Mouse (Mus musculus) embryonic facial prominence, embryonic 14.5 days (tissue): ENCODE measurements around the gene Anxa9. TPM values are rescaled to one million over a fixed set of nuclear protein-coding genes. Genes with fewer than 3 reads are reported as not detected.

Experiments
- ATAC-seq: fragments of 200-750 bp; cut with Nextera tagmentation; 2 replicates; pipeline ENCODE4 v1.8.0; 2017; ENCODE audit warnings: low read depth, moderate number of reproducible peaks, moderate TSS enrichment
- DNase-seq: peaks from one replicate; pipeline ENCODE4 v3.0.0-alpha.2; 2015; ENCODE audit warnings: low spot score
- H3K27ac ChIP-seq: fragments of 300-500 bp; sonication (generic); replicated peaks from 2 replicates; pipeline ENCODE4 v1.5.1; 2014; ENCODE audit warnings: low read depth, mild to moderate bottlenecking, low read length, moderate library complexity
- H3K27me3 ChIP-seq: fragments of 300-500 bp; sonication (generic); replicated peaks from 2 replicates; pipeline ENCODE4 v1.6.1; 2014; ENCODE audit warnings: low read length; ENCODE audit not compliant: control insufficient read depth, insufficient read depth
- H3K36me3 ChIP-seq: fragments of 300-500 bp; sonication (generic); 2 replicates; pipeline ENCODE4 v1.6.1; 2014; ENCODE audit warnings: low read length, mixed read lengths; ENCODE audit not compliant: control insufficient read depth, insufficient read depth
- H3K4me1 ChIP-seq: fragments of 300-500 bp; sonication (generic); 2 replicates; pipeline ENCODE4 v1.6.1; 2014; ENCODE audit warnings: antibody characterized with exemption, low read length; ENCODE audit not compliant: control insufficient read depth, insufficient read depth
- H3K4me2 ChIP-seq: fragments of 300-500 bp; sonication (generic); 2 replicates; pipeline ENCODE4 v1.6.1; 2014; ENCODE audit warnings: low read depth, mild to moderate bottlenecking, low read length, moderate library complexity, mixed read lengths
- H3K4me3 ChIP-seq: fragments of 300-500 bp; sonication (generic); 2 replicates; pipeline ENCODE4 v1.5.1; 2014; ENCODE audit warnings: low read depth, mild to moderate bottlenecking, low read length
- H3K9ac ChIP-seq: fragments of 300-500 bp; sonication (generic); 2 replicates; pipeline ENCODE4 v1.6.1; 2014; ENCODE audit warnings: low read depth, mild to moderate bottlenecking, low read length, moderate library complexity, mixed read lengths
- H3K9me3 ChIP-seq: fragments of 300-500 bp; sonication (generic); 2 replicates; pipeline ENCODE4 v1.6.1; 2016; ENCODE audit warnings: low read length; ENCODE audit not compliant: control insufficient read depth
- WGBS: fragments of 180-500 bp; shearing (Covaris S2); extraction: QIAGEN DNeasy Blood & Tissue Kit; methylation state at CpG from one replicate; pipeline ENCODE4 v1.1.7; 2014; 5-methylcytosine and 5-hydroxymethylcytosine counted together
- polyA plus RNA-seq: library from polyadenylated mRNA; unstranded; fragments of >200 nt; fragmentation: Nextera tagmentation; extraction: Ambion mirVana; gene quantifications from 2 replicates; pipeline ENCODE4 v1.2.1, GENCODE M21; 2014

Anxa9 gene
- polyA plus RNA-seq, 1 experiment from 2014 or later = 2.8 TPM

GRCm38 (mm10) chr3:95315844-95316550 is 9.0 kb upstream of the Anxa9 start:
- peaks cover 24% of the 10 kb centered on the region for H3K36me3 ChIP-seq
- H3K27ac ChIP-seq = peak overlapping the region; percentile 94
- H3K27me3 ChIP-seq = no peaks in the 10 kb centered on the region
- 13% methylated on average over 9 of the region's 9 CpGs for WGBS
- DNase-seq (no peak), ATAC-seq (no peak)
- H3K4me1 ChIP-seq = peaks cover 12% of the 10 kb centered on the region
- H3K4me2 ChIP-seq = peak overlapping the region; percentile 68
- H3K4me3 ChIP-seq = peak overlapping the region; percentile 90
- H3K9me3 ChIP-seq = no peaks in the 10 kb centered on the region
- peak overlapping the region; percentile 99 for H3K9ac ChIP-seq

GRCm38 (mm10) chr3:95315094-95315843 is 8.3 kb upstream of the Anxa9 start:
- H3K4me2 ChIP-seq = peak overlapping the region; percentile 68
- H3K27ac ChIP-seq = peak overlapping the region; percentile 94
- ATAC-seq (peak; percentile 95), DNase-seq (peak; percentile 94)
- H3K9me3 ChIP-seq = no peaks in the 10 kb centered on the region
- WGBS = under 1% methylated on average over 30 of the region's 71 CpGs
- no peaks in the 10 kb centered on the region for H3K27me3 ChIP-seq
- peak overlapping the region; percentile 99 for H3K9ac ChIP-seq
- peaks cover 17% of the 10 kb centered on the region for H3K36me3 ChIP-seq
- peaks cover 12% of the 10 kb centered on the region for H3K4me1 ChIP-seq
- peak overlapping the region; percentile 90 for H3K4me3 ChIP-seq

DNA sequence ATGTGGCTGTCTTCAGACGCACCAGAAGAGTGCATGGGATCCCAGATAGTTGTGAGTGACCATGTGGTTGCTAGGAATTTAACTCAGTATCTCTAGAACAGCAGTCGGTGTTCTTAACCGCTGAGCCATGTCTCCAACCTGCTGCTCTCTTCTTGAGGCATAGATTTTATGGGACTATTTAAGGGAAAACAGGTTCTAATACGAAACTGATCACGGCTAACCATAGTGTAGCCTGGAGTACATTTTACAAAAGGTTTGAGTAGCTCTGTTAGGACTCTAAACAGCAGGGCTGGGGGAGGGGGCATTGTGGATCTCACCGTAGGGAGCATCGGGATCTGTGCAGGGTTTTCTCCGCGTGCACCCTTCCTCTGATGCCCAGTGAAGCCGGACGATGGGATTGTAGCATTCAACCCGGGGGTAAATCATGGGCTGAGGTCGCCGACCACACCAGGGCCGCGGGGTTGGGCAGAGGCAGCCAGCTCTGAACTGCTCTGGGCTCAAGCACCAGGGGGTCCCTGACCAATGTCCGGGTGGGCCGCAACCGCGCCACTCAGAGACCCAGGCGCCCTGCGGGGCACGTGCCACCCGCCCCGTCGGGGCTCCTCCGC is 7.6 kb upstream of the Anxa9 start, which contains the start of gene Cers2:
Cers2 (plus strand) TSS at position 306 of the 608 bp plus-strand sequence.
- DNase-seq (no peak), ATAC-seq (peak; percentile 6; the same call in 1 of the 2 replicates)
- WGBS = 4% methylated on average over 19 of the region's 27 CpGs
- Histone ChIP-seq H3K27me3 (no peaks in the 10 kb centered on the region), H3K36me3 (peaks cover 10% of the 10 kb centered on the region), H3K27ac (peak within 1 kb of the TSS; percentile 94), H3K4me3 (peak within 1 kb of the TSS; percentile 90), H3K9ac (peak within 1 kb of the TSS; percentile 99), H3K4me1 (peaks cover 12% of the 10 kb centered on the region), H3K9me3 (no peaks in the 10 kb centered on the region), H3K4me2 (peak within 1 kb of the TSS; percentile 68)

DNA sequence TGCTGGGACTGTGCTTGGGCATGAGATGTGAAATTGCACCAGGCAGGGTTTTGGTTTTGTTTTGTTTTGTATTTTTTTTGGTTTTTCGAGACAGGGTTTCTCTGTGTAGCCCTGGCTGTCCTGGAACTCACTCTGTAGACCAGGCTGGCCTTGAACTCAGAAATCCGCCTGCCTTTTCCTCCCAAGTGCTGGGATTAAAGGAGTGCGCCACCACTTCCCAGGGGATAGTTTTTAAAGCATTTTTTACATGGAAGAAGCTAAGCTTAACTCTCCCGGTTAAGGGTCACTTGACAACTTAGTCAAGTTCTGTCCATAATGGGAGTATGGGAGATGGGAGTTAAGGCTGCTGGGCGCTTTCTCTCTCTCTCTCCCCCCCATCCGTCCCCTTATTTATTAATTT is 7.1 kb upstream of the Anxa9 start:
- 0 out of 2 replicates have a peak, but pooled peaks cover 7% of the 10 kb centered on the region for H3K36me3 ChIP-seq
- ATAC-seq (no peak), DNase-seq (no peak)
- H3K9me3 ChIP-seq = no peaks in the 10 kb centered on the region
- H3K9ac ChIP-seq = no peak overlapping the region; the same call in 1 of the 2 replicates
- peaks cover 12% of the 10 kb centered on the region for H3K4me1 ChIP-seq
- H3K4me2 ChIP-seq = peak overlapping the region; percentile 68
- 0 out of 2 replicates have a peak overlapping the region, but pooled peaks have one; percentile 90 for H3K4me3 ChIP-seq
- H3K27me3 ChIP-seq = no peaks in the 10 kb centered on the region
- H3K27ac ChIP-seq = no peak overlapping the region
- 61% methylated on average over 6 of the region's 6 CpGs for WGBS

DNA sequence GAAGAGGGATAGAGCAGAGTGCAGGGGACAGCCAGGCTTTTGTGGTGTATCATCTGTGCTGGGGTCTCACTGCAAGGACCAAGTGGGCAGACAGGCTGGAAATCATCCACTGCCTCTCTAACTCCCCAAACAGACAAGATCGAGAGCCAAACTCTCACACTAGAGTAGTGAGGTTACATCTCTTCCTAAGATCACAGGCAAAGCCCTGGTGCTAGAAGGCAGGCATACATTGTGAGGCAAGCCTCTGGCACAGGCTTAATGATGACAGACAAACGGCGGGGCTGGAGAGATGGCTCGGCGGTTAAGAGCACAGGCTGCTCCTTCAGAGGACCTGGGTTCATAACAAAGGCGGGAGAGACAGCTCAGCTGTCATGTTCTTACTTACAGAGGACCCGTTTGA is 6.5 kb upstream of the Anxa9 start:
- Histone ChIP-seq H3K9ac (no peak overlapping the region), H3K36me3 (0 out of 2 replicates have a peak, but pooled peaks cover under 1% of the 10 kb centered on the region), H3K27me3 (no peaks in the 10 kb centered on the region), H3K27ac (no peak overlapping the region), H3K4me3 (no peak overlapping the region), H3K4me2 (no peak overlapping the region), H3K9me3 (no peaks in the 10 kb centered on the region), H3K4me1 (peaks cover 12% of the 10 kb centered on the region)
- WGBS = 34% methylated on average over 7 of the region's 7 CpGs
- DNase-seq = no peak
- ATAC-seq = no peak

- Histone ChIP-seq H3K27me3 (no peaks in the 10 kb centered on the region), H3K4me1 (peaks cover 10% of the 10 kb centered on the region), H3K9ac (no peak overlapping the region), H3K27ac (no peak overlapping the region), H3K9me3 (no peaks in the 10 kb centered on the region), H3K4me2 (no peak overlapping the region), H3K36me3 (no peaks in the 10 kb centered on the region), H3K4me3 (no peak overlapping the region)
- DNase-seq (no peak), ATAC-seq (no peak)
- 76% methylated on average over 6 of the region's 6 CpGs for WGBS
Observed at GRCm38 (mm10) chr3:95312623-95313022, 5.6 kb upstream of the Anxa9 start.

DNA sequence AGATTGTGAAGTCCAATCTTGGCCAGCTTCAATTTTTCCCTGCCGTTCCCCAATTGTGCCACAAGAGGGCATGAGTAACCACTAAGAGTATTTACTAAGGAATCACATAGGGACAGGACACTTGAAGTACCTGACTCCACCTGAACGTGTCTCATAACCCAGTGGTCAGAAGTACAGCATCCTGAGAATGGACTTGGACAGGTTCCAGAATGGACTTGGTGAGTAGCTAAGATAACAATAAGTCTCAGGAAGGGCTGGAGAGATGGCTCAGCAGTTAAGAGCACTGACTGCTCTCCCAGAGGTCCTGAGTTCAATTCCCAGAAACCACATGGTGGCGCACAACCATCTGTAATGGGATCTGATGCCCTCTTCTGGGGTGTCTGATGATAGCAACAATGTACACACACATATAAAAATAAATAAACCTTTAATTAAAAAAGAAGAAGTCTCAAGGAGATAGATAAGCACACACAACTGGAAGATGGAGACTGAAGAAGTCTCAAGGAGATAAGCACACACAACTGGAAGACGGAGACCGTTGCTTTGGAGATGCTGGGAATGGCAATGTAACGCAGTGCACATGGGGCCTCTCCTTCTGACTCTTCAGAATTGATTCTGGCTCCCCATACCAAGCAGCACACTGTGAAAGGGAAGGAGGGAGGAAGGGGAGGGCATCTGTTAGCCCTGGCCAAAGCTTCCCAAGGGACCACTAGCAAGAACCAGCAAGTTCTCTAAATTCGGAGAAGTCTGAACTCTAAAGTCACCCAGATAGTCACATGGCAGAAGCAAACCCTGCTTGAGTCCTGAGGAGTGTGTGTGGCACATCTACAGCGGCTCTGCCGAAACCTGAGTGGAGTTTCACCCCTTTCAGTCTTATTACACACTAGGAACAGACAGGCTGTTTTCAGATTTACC is 4.2 kb upstream of the Anxa9 start:
- DNase-seq (peak; percentile 65), ATAC-seq (no peak)
- WGBS = 67% methylated on average over 9 of the region's 9 CpGs
- Histone ChIP-seq H3K9ac (no peak overlapping the region), H3K27ac (no peak overlapping the region), H3K9me3 (no peaks in the 10 kb centered on the region), H3K27me3 (no peaks in the 10 kb centered on the region), H3K36me3 (no peaks in the 10 kb centered on the region), H3K4me3 (no peak overlapping the region), H3K4me2 (no peak overlapping the region), H3K4me1 (peaks cover 1% of the 10 kb centered on the region)

GRCm38 (mm10) chr3:95310496-95310895 is 3.5 kb upstream of the Anxa9 start:
- Histone ChIP-seq H3K4me2 (no peak overlapping the region), H3K9ac (no peak overlapping the region), H3K9me3 (no peaks in the 10 kb centered on the region), H3K27ac (no peak overlapping the region), H3K4me1 (no peaks in the 10 kb centered on the region), H3K36me3 (no peaks in the 10 kb centered on the region), H3K27me3 (no peaks in the 10 kb centered on the region), H3K4me3 (no peak overlapping the region)
- DNase-seq (no peak), ATAC-seq (no peak)
- WGBS = 73% methylated on average over 3 of the region's 3 CpGs
